Mouse (Mus musculus) cerebellum, adult 2 months (tissue): ENCODE measurements around the gene Cdh1. TPM values are rescaled to one million over a fixed set of nuclear protein-coding genes. Genes with fewer than 3 reads are reported as not detected.

Experiments used
- DNase-seq, 2 experiments: peaks; one replicate each; pipeline ENCODE4 v3.0.0; 2021
- H3K27ac ChIP-seq: fragments of 200-500 bp; 2 replicates; pipeline ENCODE4 v1.5.1; 2012; ENCODE audit warnings: low read length, control low read depth, inconsistent platforms; ENCODE audit not compliant: insufficient read depth
- H3K27me3 ChIP-seq: fragments of 200-500 bp; 2 replicates; pipeline ENCODE4 v1.6.1; 2012; ENCODE audit warnings: inconsistent platforms, mild to moderate bottlenecking, low read length, moderate library complexity; ENCODE audit not compliant: control insufficient read depth, insufficient read depth
- H3K4me1 ChIP-seq: fragments of 200-500 bp; 2 replicates; pipeline ENCODE4 v1.6.1; 2011; ENCODE audit warnings: low read length; ENCODE audit not compliant: control insufficient read depth, insufficient read depth
- H3K4me3 ChIP-seq: fragments of 200-500 bp; replicated peaks from 2 replicates; pipeline ENCODE3; 2011; ENCODE audit warnings: mild to moderate bottlenecking, low read depth, low read length, control low read depth; ENCODE audit not compliant: insufficient read depth
- CTCF ChIP-seq: fragments of 200-500 bp; IDR thresholded peaks from 2 replicates; pipeline ENCODE4 v1.5.1; 2011; ENCODE audit warnings: low read depth, mild to moderate bottlenecking, control low read depth, low read length, moderate library complexity, borderline replicate concordance; ENCODE audit not compliant: insufficient read depth
- POLR2A ChIP-seq: fragments of 200-500 bp; IDR thresholded peaks from 2 replicates; pipeline ENCODE4 v1.6.1; 2011; ENCODE audit warnings: low read length, control low read depth, borderline replicate concordance; ENCODE audit not compliant: insufficient read depth
- WGBS: fragments of 180-500 bp; shearing (Covaris S2); methylation state at CpG from one replicate; pipeline ENCODE4 v1.1.7; 2018; 5-methylcytosine and 5-hydroxymethylcytosine counted together
- polyA plus RNA-seq: library from polyadenylated mRNA; depleted of rRNA; stranded (reverse); fragments of >200 nt; gene quantifications from 2 replicates; pipeline ENCODE4 v1.2.3, GENCODE M21; 2012

Gene Cdh1
- polyA plus RNA-seq, 1 experiment, result 3.1 TPM

GRCm38 (mm10) chr8:106631904-106632303 is 28.8 kb downstream of the Cdh1 start:
- Histone ChIP-seq H3K27me3 (no peaks in the 10 kb centered on the region), H3K4me1 (no peaks in the 10 kb centered on the region), H3K27ac (no peak overlapping the region), H3K4me3 (no peak overlapping the region)
- WGBS, result 63% methylated on average over 5 of the region's 5 CpGs
- no peak for DNase-seq
- TF ChIP-seq POLR2A, result no peak
- TF ChIP-seq CTCF, result no peak

GRCm38 (mm10) chr8:106632650-106633049 is 29.5 kb downstream of the Cdh1 start:
- no peak for DNase-seq

GRCm38 (mm10) chr8:106633361-106634158 is 30.4 kb downstream of the Cdh1 start:
- no peak overlapping the region for H3K27ac ChIP-seq
- TF ChIP-seq CTCF, result no peak
- TF ChIP-seq POLR2A, result no peak
- H3K4me1 ChIP-seq, result no peaks in the 10 kb centered on the region
- H3K27me3 ChIP-seq, result no peaks in the 10 kb centered on the region
- WGBS, result 78% methylated on average over 17 of the region's 17 CpGs
- H3K4me3 ChIP-seq, result no peak overlapping the region
- no peak for DNase-seq

More at GRCm38 (mm10) chr8:106632650-106633049, 29.5 kb downstream of the Cdh1 start:
- Histone ChIP-seq H3K4me1 (no peaks in the 10 kb centered on the region), H3K27me3 (no peaks in the 10 kb centered on the region), H3K27ac (no peak overlapping the region), H3K4me3 (no peak overlapping the region)
- TF ChIP-seq CTCF (no peak), POLR2A (no peak)
- WGBS, result 25% methylated on average over 8 of the region's 8 CpGs

- no peak for TF ChIP-seq POLR2A
- no peak for TF ChIP-seq CTCF
- DNase-seq, result no peak
- 37% methylated on average over 5 of the region's 5 CpGs for WGBS
- Histone ChIP-seq H3K4me3 (no peak overlapping the region), H3K27me3 (no peaks in the 10 kb centered on the region), H3K4me1 (no peaks in the 10 kb centered on the region), H3K27ac (no peak overlapping the region)
These were observed 32.1 kb downstream of the Cdh1 start for GRCm38 (mm10) chr8:106635284-106635683.

GRCm38 (mm10) chr8:106637446-106637845 is 34.3 kb downstream of the Cdh1 start:
- DNase-seq, result no peak
- 65% methylated on average over 4 of the region's 4 CpGs for WGBS
- no peaks in the 10 kb centered on the region for H3K4me1 ChIP-seq
- H3K27ac ChIP-seq, result no peak overlapping the region
- H3K4me3 ChIP-seq, result no peak overlapping the region
- TF ChIP-seq CTCF, result no peak
- TF ChIP-seq POLR2A, result no peak
- H3K27me3 ChIP-seq, result no peaks in the 10 kb centered on the region

- DNase-seq, result no peak
- whole genome bisulfite sequencing, result 92% methylated on average over 7 of the region's 7 CpGs
These were observed 35.7 kb downstream of the Cdh1 start for GRCm38 (mm10) chr8:106638768-106639295.

GRCm38 (mm10) chr8:106640212-106640611 is 37.1 kb downstream of the Cdh1 start:
- Histone ChIP-seq H3K4me3 (no peak overlapping the region), H3K4me1 (no peaks in the 10 kb centered on the region), H3K27ac (no peak overlapping the region), H3K27me3 (no peaks in the 10 kb centered on the region)
- TF ChIP-seq POLR2A, result no peak
- no peak for DNase-seq
- 87% methylated on average over 7 of the region's 7 CpGs for WGBS

More at GRCm38 (mm10) chr8:106638768-106639295, 35.7 kb downstream of the Cdh1 start:
- H3K27ac ChIP-seq, result no peak overlapping the region
- H3K4me1 ChIP-seq, result no peaks in the 10 kb centered on the region
- no peak overlapping the region for H3K4me3 ChIP-seq
- no peak for TF ChIP-seq CTCF
- TF ChIP-seq POLR2A, result no peak
- no peaks in the 10 kb centered on the region for H3K27me3 ChIP-seq

- 81% methylated on average over 5 of the region's 5 CpGs for WGBS
- no peak for DNase-seq
- TF ChIP-seq CTCF, result no peak
- TF ChIP-seq POLR2A, result no peak
- no peak overlapping the region for H3K27ac ChIP-seq
- H3K4me3 ChIP-seq, result no peak overlapping the region
- H3K4me1 ChIP-seq, result no peaks in the 10 kb centered on the region
- H3K27me3 ChIP-seq, result no peaks in the 10 kb centered on the region
These were observed 37.8 kb downstream of the Cdh1 start for GRCm38 (mm10) chr8:106640921-106641320.
